Mouse (Mus musculus) forebrain, embryonic 11.5 days (tissue): ENCODE measurements around the gene Mertk. TPM values are rescaled to one million over a fixed set of nuclear protein-coding genes. Genes with fewer than 3 reads are reported as not detected.

Source experiments
- ATAC-seq: fragments of 200-750 bp; cut with Nextera tagmentation; replicated peaks from 2 replicates; pipeline ENCODE4 v1.8.0; 2017; ENCODE audit warnings: moderate TSS enrichment; ENCODE audit not compliant: low FRiP score
- DNase-seq: peaks from one replicate; pipeline ENCODE4 v3.0.0-alpha.2; 2017; ENCODE audit warnings: low spot score
- H3K27ac ChIP-seq: fragments of 300-500 bp; sonication (generic); 2 replicates; pipeline ENCODE4 v1.5.1; 2014; ENCODE audit warnings: low read depth, low read length
- H3K27me3 ChIP-seq: fragments of 300-500 bp; sonication (generic); 2 replicates; pipeline ENCODE4 v1.6.1; 2014; ENCODE audit warnings: mild to moderate bottlenecking, low read length, mixed read lengths; ENCODE audit not compliant: control insufficient read depth, insufficient read depth
- H3K36me3 ChIP-seq: fragments of 300-500 bp; sonication (generic); 2 replicates; pipeline ENCODE4 v1.6.1; 2014; ENCODE audit warnings: mild to moderate bottlenecking, low read length, moderate library complexity, mixed read lengths; ENCODE audit not compliant: control insufficient read depth, insufficient read depth
- H3K4me1 ChIP-seq: fragments of 300-500 bp; sonication (generic); replicated peaks from 2 replicates; pipeline ENCODE4 v1.6.1; 2014; ENCODE audit warnings: low read length, mixed read lengths; ENCODE audit not compliant: control insufficient read depth, insufficient read depth
- H3K4me2 ChIP-seq: fragments of 300-500 bp; sonication (generic); 2 replicates; pipeline ENCODE4 v1.6.1; 2014; ENCODE audit warnings: low read depth, mild to moderate bottlenecking, low read length, moderate library complexity, mixed read lengths; ENCODE audit not compliant: severe bottlenecking
- H3K4me3 ChIP-seq: fragments of 300-500 bp; sonication (generic); 2 replicates; pipeline ENCODE4 v1.5.1; 2014; ENCODE audit warnings: low read depth, low read length
- H3K9ac ChIP-seq: fragments of 300-500 bp; sonication (generic); 2 replicates; pipeline ENCODE4 v1.6.1; 2014; ENCODE audit warnings: low read length
- H3K9me3 ChIP-seq: fragments of 300-500 bp; sonication (generic); 2 replicates; pipeline ENCODE4 v1.6.1; 2016; ENCODE audit warnings: low read length, mixed read lengths; ENCODE audit not compliant: control insufficient read depth
- WGBS: fragments of 180-500 bp; shearing (Covaris S2); extraction: QIAGEN DNeasy Blood & Tissue Kit; methylation state at CpG from one replicate; pipeline ENCODE4 v1.1.7; 2014; 5-methylcytosine and 5-hydroxymethylcytosine counted together
- polyA plus RNA-seq: library from polyadenylated mRNA; unstranded; fragments of >200 nt; fragmentation: Nextera tagmentation; extraction: Ambion mirVana; gene quantifications from 2 replicates; pipeline ENCODE4 v1.2.1, GENCODE M21; 2014

Gene Mertk
- polyA plus RNA-seq, 1 experiment from 2014 or later, result 4.4 TPM

GRCm38 (mm10) chr2:128710609-128711008 lies 11.9 kb downstream of the Mertk start:
- Histone ChIP-seq H3K27ac (no peak overlapping the region), H3K27me3 (no peaks in the 10 kb centered on the region), H3K4me3 (no peak overlapping the region), H3K36me3 (no peaks in the 10 kb centered on the region), H3K9ac (no peak overlapping the region), H3K9me3 (no peaks in the 10 kb centered on the region), H3K4me1 (no peaks in the 10 kb centered on the region; the same call in none of the 2 replicates), H3K4me2 (no peak overlapping the region)
- DNase-seq, result no peak
- WGBS, result 83% methylated on average over 6 of the region's 6 CpGs
- ATAC-seq, result no peak

GRCm38 (mm10) chr2:128712940-128713339 lies 14.2 kb downstream of the Mertk start:
- no peak for DNase-seq
- no peak overlapping the region for H3K4me3 ChIP-seq

GRCm38 (mm10) chr2:128713548-128714003 lies 14.8 kb downstream of the Mertk start:
- Histone ChIP-seq H3K9me3 (no peaks in the 10 kb centered on the region), H3K4me1 (no peaks in the 10 kb centered on the region; the same call in none of the 2 replicates), H3K9ac (no peak overlapping the region), H3K4me3 (no peak overlapping the region), H3K27ac (0 out of 2 replicates have a peak overlapping the region, but pooled peaks have one; percentile 31), H3K4me2 (no peak overlapping the region), H3K36me3 (no peaks in the 10 kb centered on the region), H3K27me3 (no peaks in the 10 kb centered on the region)
- peak; percentile 68 for DNase-seq
- 59% methylated on average over 5 of the region's 5 CpGs for whole genome bisulfite sequencing
- ATAC-seq, result no peak

More at GRCm38 (mm10) chr2:128712940-128713339, 14.2 kb downstream of the Mertk start:
- H3K4me1 ChIP-seq, result no peaks in the 10 kb centered on the region; the same call in none of the 2 replicates
- H3K36me3 ChIP-seq, result no peaks in the 10 kb centered on the region
- ATAC-seq, result no peak
- H3K4me2 ChIP-seq, result no peak overlapping the region
- H3K27me3 ChIP-seq, result no peaks in the 10 kb centered on the region
- H3K9me3 ChIP-seq, result no peaks in the 10 kb centered on the region
- WGBS, result 78% methylated on average over 6 of the region's 6 CpGs
- H3K27ac ChIP-seq, result no peak overlapping the region
- H3K9ac ChIP-seq, result no peak overlapping the region

- H3K27me3 ChIP-seq, result no peaks in the 10 kb centered on the region
- ATAC-seq (no peak), DNase-seq (no peak)
- no peak overlapping the region for H3K27ac ChIP-seq
- H3K9me3 ChIP-seq, result no peaks in the 10 kb centered on the region
- H3K4me1 ChIP-seq, result no peaks in the 10 kb centered on the region; the same call in none of the 2 replicates
- no peak overlapping the region for H3K9ac ChIP-seq
- WGBS, result 77% methylated on average over 7 of the region's 7 CpGs
- no peaks in the 10 kb centered on the region for H3K36me3 ChIP-seq
- H3K4me3 ChIP-seq, result no peak overlapping the region
- H3K4me2 ChIP-seq, result no peak overlapping the region
Observed at GRCm38 (mm10) chr2:128714724-128715241, 16.0 kb downstream of the Mertk start.

GRCm38 (mm10) chr2:128715979-128716378 lies 17.2 kb downstream of the Mertk start:
- no peak for ATAC-seq
- Histone ChIP-seq H3K4me3 (no peak overlapping the region), H3K27me3 (no peaks in the 10 kb centered on the region), H3K4me1 (no peaks in the 10 kb centered on the region; the same call in none of the 2 replicates), H3K36me3 (no peaks in the 10 kb centered on the region), H3K9me3 (no peaks in the 10 kb centered on the region), H3K27ac (no peak overlapping the region), H3K4me2 (no peak overlapping the region), H3K9ac (no peak overlapping the region)
- WGBS, result 96% methylated on average over 1 of the region's 1 CpGs
- DNase-seq, result no peak

GRCm38 (mm10) chr2:128719380-128719779 lies 20.6 kb downstream of the Mertk start:
- no peak overlapping the region for H3K4me3 ChIP-seq
- no peak for ATAC-seq
- H3K4me1 ChIP-seq, result no peaks in the 10 kb centered on the region
- H3K4me2 ChIP-seq, result no peak overlapping the region
- WGBS, result 94% methylated on average over 2 of the region's 2 CpGs
- no peak overlapping the region for H3K27ac ChIP-seq
- H3K9me3 ChIP-seq, result no peaks in the 10 kb centered on the region
- DNase-seq, result no peak
- H3K9ac ChIP-seq, result no peak overlapping the region
- no peaks in the 10 kb centered on the region for H3K27me3 ChIP-seq
- no peaks in the 10 kb centered on the region for H3K36me3 ChIP-seq

- Histone ChIP-seq H3K4me3 (no peak overlapping the region), H3K4me1 (no peaks in the 10 kb centered on the region), H3K27ac (no peak overlapping the region), H3K27me3 (no peaks in the 10 kb centered on the region), H3K9ac (no peak overlapping the region), H3K9me3 (no peaks in the 10 kb centered on the region), H3K36me3 (no peaks in the 10 kb centered on the region), H3K4me2 (no peak overlapping the region)
- ATAC-seq (no peak), DNase-seq (no peak)
- 91% methylated on average over 5 of the region's 5 CpGs for WGBS
Observed at GRCm38 (mm10) chr2:128722106-128722710, 23.5 kb downstream of the Mertk start.

- H3K4me2 ChIP-seq, result no peak overlapping the region
- H3K27me3 ChIP-seq, result no peaks in the 10 kb centered on the region
- DNase-seq, result no peak
- no peaks in the 10 kb centered on the region for H3K36me3 ChIP-seq
- no peak overlapping the region for H3K27ac ChIP-seq
- no peak for ATAC-seq
- 88% methylated on average over 5 of the region's 5 CpGs for WGBS
- no peak overlapping the region for H3K9ac ChIP-seq
- H3K4me3 ChIP-seq, result no peak overlapping the region
- no peaks in the 10 kb centered on the region for H3K9me3 ChIP-seq
- no peaks in the 10 kb centered on the region for H3K4me1 ChIP-seq
Observed at GRCm38 (mm10) chr2:128726067-128726466, 27.3 kb downstream of the Mertk start.

GRCm38 (mm10) chr2:128726626-128727025 lies 27.9 kb downstream of the Mertk start:
- ATAC-seq, result no peak
- no peaks in the 10 kb centered on the region for H3K36me3 ChIP-seq
- H3K9me3 ChIP-seq, result no peaks in the 10 kb centered on the region
- no peaks in the 10 kb centered on the region for H3K27me3 ChIP-seq
- DNase-seq, result no peak
- WGBS, result 85% methylated on average over 7 of the region's 7 CpGs
- H3K4me1 ChIP-seq, result no peaks in the 10 kb centered on the region
- no peak overlapping the region for H3K4me2 ChIP-seq
- no peak overlapping the region for H3K9ac ChIP-seq
- no peak overlapping the region for H3K27ac ChIP-seq
- H3K4me3 ChIP-seq, result no peak overlapping the region
